Mouse (Mus musculus) lung, postnatal 14 days (tissue): ENCODE results near the gene Bbs9.
A peak's percentile ranks its signal among the peaks of the same experiment; 100 is the strongest.

ENCODE experiments used
- DNase-seq: peaks from one replicate; pipeline ENCODE4 v3.0.0; 2021

The Bbs9 gene

DNA sequence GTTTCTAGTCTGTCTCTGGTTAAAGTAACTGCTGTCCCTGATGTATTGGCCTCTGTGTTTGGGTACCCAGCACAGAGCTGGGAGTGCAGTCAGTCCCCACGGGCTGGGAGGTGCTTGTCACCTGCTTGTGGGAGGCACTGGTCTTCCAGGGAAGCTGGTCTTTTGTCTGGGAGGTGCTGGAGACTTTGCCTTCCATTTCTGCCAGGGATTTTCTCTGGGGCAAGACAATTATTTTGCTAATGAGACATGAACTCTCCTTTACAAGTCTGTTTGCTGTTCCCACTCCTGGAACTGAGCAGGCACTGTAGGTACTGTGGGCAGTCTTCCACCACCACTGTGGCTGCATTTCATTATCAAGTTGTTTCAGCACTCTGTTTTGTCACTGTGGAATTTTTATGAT lies 223.0 kb downstream of the Bbs9 start:
- DNase-seq, result no peak

- no peak for DNase-seq
Measured at GRCm38 (mm10) chr9:22702065-22702611, 226.6 kb downstream of the Bbs9 start.

GRCm38 (mm10) chr9:22702812-22703367 lies 227.4 kb downstream of the Bbs9 start:
- no peak for DNase-seq

GRCm38 (mm10) chr9:22703541-22703940 lies 228.0 kb downstream of the Bbs9 start:
- DNase-seq, result no peak

GRCm38 (mm10) chr9:22707166-22707913 lies 231.8 kb downstream of the Bbs9 start:
- no peak for DNase-seq

DNA sequence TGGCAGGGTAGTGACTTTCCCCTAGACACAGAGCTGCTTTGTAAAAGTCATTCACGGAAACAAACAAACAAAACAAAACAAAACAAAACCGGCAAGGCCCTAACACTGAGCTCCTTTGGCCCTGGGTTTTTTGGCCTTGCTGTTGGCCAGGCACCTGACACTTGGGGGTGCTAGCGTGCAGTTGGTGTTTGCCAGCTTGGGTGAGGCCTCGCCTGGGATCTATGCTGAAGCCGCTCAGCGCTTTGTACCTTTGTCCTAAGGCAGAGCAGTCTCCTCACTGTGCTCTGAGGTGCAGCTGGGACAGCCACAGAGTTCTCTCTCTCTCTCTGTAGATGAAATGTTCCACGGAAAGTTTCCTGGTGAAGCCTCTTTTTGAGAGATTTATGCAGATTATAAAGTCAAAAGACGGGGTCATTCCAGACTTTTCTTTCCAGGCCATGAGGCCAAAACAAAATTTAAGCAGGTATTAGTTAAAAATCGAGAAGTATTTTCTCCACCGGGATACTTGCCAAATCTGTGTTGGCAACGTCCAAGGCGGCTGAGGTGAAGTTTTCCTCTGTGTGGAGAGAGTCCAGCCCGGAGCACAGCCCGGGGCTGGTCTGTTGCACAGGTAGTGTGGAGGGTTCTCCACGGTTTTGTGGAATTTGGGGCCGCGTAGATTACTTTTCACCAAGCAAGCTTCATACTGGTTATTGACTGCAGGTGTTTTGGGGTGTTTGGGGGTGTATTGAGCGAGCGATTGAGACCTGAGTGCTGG lies 233.6 kb downstream of the Bbs9 start:
- peak; percentile 72 for DNase-seq

GRCm38 (mm10) chr9:22710032-22710431 lies 234.5 kb downstream of the Bbs9 start:
- peak; percentile 17 for DNase-seq

DNA sequence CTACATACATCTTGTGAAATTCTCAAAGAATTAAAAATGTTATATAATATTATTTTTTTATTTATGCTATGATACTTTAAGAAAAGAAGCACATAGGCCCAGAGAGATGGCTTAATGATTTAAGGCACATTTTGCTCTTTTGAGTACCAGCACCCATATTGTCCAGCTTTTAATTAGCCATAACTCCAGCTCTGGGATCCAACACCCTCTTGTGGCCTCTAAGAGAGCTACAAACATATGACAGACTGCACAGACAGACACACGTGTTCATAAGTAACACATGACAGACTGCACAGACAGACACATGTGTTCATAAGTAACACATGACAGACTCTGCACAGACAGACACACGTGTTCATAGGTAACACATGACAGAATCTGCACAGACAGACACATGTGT lies 235.8 kb downstream of the Bbs9 start:
- DNase-seq, result no peak

DNA sequence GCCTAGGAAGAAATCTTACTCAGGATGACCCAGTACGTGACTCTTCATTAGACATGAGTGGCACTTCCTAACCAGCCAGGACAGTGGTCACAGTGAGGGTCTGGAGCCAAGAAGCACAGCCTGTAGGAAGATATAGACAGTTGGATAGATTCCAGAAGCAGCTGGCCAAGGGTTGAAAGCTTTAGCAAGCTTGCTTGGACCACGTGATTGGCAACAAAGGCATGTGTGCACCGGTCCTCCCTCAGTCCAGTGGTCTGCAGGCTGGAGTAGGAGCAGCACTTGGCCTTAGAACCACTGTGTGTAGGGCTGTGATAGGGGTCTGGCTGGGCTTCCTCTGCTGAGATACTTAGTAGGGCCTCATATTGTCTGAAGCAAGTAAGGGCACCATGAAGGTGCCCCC lies 237.2 kb downstream of the Bbs9 start:
- no peak for DNase-seq

DNA sequence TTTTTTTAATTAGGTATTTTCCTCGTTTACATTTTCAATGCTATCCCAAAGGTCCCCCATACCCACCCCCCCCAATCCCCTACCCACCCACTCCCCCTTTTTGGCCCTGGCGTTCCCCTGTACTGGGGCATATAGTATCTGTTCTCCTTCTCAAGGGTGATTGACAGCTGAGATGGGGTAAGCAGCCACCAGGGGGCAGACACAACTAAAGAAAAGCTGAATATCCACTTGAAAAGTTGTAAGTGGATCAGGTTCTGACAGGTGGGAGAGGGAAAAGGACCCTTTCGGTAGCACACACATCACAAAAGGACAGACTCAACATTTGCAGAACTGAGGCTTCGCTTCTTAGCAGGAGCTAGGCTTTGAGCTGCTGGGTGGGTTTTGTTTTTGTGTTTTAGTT lies 237.8 kb downstream of the Bbs9 start:
- DNase-seq, result peak; percentile 74

DNA sequence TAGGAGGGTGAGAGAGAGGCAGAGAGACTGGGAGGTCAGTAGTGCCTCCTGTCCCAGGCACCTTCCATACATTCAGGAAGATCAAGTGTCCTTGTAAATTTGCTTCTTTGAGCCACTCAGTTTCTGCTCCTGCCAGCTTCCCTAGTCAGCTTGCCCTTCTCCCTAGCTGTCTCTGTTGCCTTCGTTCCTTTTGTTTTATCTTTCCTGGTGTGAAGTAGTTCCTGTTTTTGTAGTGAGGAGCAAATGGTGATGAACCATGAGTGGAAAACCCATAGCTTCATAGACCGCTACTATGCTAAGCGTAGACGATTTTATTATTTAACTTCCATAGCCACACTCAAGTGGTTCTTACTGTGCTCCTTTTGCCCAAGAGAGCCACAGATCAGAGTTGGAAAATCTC lies 242.1 kb downstream of the Bbs9 start:
- no peak for DNase-seq

DNA sequence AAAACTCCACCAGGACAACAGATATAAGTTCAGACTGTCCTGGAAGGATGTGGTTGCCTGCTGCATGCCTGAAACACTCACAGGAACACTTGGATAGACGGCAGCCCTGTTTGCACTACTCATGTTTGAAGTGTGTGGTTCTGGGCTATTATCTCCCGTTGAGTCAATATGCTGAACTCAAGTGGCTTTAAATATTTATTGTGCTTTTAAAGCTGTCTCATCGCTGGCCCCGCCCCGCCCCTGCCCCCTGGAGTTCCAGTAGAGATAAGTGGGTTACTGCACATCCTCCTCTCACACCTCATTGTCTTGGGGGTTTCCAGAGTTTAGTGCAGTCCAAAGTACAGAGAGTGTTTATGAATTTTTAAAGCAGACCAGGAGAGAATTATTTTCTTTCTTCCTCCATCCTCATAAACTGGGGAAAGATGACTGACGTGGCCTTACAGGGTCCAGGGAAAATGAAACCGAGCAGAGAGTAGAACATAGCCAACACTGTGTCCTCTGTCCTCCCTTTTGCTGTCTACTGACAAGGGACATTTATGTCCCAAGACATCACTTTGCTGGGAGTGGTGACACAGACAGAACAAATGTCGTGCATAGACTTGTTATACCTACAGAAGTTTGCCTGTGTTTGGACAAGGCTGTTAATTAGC lies 242.8 kb downstream of the Bbs9 start:
- DNase-seq, result no peak

GRCm38 (mm10) chr9:22732646-22733045 lies 257.1 kb downstream of the Bbs9 start:
- DNase-seq, result no peak

GRCm38 (mm10) chr9:22734954-22735353 lies 259.4 kb downstream of the Bbs9 start:
- no peak for DNase-seq

GRCm38 (mm10) chr9:22735385-22735784 lies 259.9 kb downstream of the Bbs9 start:
- DNase-seq, result no peak

DNA sequence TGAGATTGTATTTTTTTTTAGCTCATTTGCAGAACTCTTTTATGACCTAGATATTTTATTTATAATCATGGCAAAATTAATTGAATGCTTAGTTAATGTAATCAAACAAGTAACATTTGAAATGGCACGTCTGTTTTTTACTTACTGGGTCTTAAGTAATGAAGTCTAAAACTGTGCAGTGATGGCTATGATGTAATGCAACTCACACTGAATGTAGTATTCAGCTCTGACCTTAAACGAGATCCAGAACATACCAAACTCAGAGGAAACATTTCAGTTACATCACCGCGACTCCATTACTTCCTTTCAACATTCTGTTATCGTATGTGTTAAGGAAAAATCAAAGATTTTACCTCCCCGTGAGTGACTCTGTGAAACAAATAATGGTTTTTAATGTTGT lies 262.4 kb downstream of the Bbs9 start:
- no peak for DNase-seq

DNA sequence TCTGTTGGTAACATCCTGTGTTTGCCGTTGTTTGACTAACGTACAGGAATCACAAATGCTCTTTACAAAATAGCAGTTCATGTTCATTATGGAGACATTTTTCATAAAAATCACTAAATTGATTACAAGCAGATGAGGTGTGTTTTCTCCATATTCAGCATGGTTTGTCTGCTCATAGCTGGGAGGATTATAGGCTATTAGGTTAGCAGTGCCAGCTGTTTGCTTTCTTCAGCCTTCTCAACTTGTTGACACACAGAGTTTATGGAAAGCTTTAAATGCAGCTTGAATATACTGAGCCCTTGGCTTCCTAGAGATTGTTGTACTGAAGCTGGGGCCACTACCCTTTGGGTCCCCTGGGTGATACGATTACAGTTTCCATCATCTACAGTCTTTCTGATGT lies 263.3 kb downstream of the Bbs9 start:
- no peak for DNase-seq

- no peak for DNase-seq
Measured at GRCm38 (mm10) chr9:22741967-22742366, 266.5 kb downstream of the Bbs9 start.

GRCm38 (mm10) chr9:22748617-22749016 lies 273.1 kb downstream of the Bbs9 start:
- peak; percentile 62 for DNase-seq

DNA sequence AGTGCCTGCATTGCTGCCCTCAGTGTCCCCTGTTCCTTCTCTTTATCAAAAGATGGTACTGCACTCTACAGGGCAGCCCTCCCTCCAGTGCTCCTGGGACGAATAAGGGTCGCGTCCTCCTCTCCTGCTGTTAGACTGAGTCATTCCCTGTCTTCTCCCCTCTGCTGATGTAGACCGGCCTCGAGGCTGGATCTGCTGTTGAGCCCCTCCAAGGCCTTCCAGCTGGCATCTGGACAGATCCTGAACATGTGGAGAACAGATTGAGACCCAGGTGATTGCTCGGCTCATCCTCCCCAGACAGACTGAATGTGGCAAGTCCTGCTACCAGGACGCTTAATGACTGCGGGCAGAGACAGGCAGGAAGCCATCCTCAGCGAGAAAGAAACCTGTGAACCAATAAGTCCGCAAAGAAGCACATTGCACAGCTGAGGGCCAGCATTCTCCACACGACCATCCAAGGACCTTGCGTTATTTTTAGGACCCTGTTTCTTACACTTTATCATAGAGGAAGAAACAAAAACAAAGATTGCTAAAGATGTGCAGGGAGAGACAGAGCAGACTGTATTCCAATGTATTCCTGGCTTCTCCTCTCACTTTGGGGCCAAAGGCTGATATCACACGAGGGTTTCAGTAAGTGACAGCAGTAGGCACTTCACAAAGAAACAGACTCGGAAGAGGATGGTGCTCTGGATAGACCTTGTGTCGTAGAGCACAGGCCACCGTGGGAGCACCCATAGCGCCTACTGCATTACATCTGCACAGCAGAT lies 275.4 kb downstream of the Bbs9 start:
- peak; percentile 20 for DNase-seq

- no peak for DNase-seq
Measured at GRCm38 (mm10) chr9:22751546-22751929, 276.0 kb downstream of the Bbs9 start.

DNA sequence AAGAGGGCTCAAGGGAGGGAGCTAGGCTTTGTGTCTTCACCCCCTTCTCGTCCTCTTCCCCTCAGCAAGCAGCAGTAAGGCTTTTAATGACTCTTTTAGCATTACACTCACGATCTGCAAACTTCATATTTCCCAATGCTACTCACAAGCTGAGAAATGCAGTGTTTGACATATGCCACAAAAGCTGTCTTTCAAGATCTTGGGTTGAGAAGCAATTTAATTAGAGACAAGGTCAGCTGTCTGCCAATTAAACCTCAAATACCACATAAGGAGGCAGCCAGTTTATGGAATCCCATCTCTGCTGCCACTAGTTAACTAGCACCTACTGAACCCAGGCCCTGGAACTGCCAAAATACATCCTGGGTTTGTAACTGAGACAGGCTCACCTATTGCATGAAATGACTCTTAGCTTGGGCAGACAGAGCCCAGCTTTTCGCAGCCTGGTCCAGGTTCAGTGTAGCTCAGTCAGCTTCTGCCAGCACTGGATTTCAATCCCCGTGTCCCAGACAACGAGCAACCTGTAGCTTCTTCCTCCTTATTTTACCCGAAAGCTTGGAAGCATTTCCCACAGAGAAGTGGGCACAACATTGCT lies 278.7 kb downstream of the Bbs9 start:
- DNase-seq, result no peak
